Mouse (Mus musculus): ENCODE results near the gene Slc38a8.
A peak's percentile ranks its signal among the peaks of the same experiment; 100 is the strongest.

The Slc38a8 gene

DNA sequence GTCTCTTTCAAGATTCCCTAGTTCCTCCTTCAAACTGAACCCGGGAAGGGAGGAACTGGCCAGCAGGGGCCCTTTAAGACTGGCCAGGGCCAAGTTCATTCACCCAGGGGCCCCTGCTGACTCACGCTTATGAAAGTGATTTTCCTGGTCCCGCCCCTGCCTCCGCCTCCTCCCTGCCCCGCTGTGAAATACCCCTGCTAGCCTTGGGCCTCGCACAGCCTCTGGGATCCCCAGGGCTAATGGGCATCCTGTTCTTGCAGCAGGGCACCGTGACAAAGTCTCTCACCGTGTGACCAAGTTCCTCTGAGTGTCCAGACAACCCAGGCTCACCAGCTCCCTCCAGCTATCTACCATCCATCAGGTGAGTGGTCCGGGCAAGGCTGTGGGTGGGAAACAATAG, 64.6 kb downstream of the Slc38a8 start:
- peak; percentile 86 for DNase-seq

DNA sequence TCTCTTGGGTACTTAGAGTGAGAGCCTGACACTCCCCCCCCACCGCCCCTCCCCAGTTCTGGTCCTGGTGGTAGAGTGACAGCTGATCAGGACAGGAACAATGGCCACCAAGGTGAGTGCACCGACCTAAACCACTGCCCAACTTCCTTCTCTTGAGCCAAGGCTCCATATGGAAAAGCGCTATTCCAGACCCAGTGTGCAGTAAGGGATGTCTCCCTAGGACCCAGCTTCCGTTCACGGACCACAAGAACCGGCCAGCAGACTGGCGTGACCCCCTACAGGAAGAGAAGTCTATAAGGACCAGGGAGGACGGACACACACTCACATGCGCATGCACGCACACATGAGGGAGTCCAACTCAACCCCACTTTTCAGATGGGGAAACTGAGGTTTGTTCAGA, 65.2 kb downstream of the Slc38a8 start:
- DNase-seq, result no peak

DNA sequence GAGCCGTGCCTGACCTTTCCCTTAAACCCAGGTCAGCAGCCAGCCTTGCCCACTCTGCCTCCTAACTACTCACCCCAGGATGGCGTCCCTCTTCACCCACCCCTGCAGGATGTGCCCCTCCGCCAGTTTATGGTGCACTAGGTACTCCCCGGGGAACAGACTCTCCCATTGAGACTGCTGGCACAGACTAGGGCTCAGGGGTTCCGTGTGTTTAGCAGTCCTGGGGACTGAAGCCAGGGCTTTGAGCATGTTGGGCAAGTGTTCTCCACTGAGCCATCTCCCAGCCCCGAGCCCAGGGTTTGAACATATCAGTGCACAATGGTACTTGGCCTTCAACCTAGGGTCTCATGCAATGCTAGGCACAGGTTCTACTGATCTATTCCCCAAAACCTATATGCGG, 66.0 kb downstream of the Slc38a8 start:
- DNase-seq, result no peak

DNA sequence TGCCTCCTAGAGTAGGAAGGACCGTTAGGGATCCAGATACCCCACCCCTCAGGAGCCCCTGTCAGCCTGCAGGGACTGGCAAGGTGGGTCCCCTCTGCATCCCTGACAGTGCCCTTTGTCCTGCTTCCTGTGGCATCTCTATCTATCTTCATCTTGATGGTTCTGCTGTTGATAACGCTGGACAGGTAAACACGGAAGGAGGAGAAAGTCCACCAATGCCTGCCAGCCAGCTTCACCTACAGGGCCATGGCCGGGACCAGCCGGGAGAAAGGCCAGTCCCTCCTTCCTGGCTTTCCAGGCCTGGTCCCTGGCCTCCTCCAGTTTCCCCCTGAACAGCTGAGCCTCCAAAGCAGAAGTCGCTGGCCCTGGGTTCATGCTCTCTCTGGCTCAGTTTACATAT, 66.9 kb downstream of the Slc38a8 start:
- no peak for DNase-seq

DNA sequence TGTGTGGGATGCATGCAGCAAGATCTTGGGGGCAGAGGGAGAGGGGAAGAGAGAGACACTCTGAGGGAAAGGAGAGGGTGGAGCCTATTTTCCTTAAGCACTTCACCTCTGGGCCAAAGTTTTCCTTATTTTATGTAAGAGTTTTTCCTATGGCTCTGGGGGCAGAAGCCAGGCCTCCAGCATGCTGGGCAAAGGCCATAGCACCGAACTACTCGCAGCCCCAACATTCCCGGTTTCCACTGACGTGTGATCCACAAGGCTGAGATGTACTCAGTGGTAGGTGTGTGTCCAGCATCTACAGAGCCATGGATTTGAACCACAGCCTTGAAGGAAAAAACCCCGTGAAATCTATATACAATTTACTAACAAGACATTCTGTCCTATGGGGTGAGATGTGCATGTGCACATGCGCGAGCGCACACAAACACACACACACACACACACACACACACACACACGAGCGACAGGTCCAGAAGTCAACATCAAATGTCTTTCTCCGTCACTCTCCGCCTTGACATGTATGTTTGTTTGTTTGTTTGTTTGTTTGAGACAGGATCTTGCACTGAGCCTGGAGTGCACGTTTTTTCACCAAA, 67.8 kb downstream of the Slc38a8 start, which contains the start of gene Osgin1:
Osgin1 (plus strand) TSS at position 543 of the 593 bp plus-strand sequence.
- DNase-seq, result no peak

DNA sequence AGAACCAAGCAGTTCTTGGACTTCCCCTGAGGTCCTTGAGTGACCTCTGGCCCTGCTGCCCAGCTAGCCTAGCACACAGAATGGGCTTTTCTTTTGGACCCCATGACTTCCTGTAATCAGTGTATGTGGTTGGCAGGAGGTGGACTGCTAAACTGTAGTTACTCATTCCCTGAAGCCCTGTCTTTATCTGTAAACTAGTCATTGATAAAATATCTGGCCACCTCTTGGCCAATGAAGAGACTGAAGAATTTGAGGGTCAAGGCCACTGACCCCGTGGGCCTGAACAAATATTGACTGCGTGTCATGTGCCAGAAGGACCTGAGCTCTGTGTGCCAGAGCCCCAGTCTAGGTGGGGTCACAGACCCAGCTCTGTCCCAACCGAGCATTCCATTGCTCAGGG, 69.1 kb downstream of the Slc38a8 start:
- DNase-seq, result no peak

DNA sequence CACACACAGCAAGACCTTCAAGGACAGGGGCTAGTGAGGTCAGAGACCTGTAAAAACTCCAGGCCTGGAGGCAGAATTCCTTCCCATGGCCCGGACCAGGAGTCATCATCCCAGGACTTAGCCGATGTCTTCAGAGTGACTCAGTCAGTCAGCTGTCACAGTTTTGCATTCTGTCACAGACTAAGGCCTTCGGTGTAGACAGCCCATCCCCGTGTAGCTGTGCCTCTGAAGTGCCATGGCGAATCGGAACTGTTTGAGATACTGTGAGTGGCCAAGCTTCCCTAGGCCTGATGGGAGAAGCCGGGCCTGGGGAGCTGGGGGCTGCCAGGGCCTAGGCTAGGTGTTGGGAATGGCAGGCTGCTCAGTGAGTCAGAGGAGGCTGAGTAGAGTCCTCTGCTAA, 70.8 kb downstream of the Slc38a8 start:
- no peak for DNase-seq

DNA sequence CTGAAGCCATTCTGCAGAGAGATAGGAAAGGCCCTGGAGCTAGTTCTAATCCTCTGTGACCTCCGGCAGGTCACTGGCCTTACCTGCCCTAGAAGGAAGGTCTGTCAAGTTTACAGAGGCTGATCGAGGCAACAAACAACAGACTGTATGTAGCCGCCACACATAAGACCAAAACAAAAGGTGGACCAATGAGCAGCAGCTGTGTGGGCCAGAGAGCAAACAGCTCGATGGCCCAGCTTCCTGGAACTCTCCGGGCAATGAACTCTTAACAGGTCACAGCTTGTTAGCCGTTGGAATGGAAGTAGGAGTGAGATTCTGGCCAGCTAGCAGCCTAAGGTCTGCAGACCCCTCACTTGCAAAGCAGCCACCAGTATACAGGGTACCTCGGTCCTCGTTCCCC, 71.2 kb downstream of the Slc38a8 start:
- no peak for DNase-seq
